Mouse (Mus musculus): ENCODE measurements around the gene Arhgap22.

GRCm38 (mm10) chr14:33202885-33203284 is 10.9 kb upstream of the Arhgap22 start:
- TF ChIP-seq MEF2A (IDR thresholded peaks at IDR 0.05; ENCODE audit: extremely low read depth, insufficient replicate concordance, low read depth, low read length, poor library complexity, severe bottlenecking) (no peak), POLR2A (IDR thresholded peaks at IDR 0.05; ENCODE audit: control insufficient read depth in 1 of 2, insufficient read depth in 1 of 2, low read depth in 1 of 2, low read length in 2 of 2, poor library complexity in 1 of 2) (no peak), RAD21 (IDR thresholded peaks at IDR 0.05; ENCODE audit: low read depth, low read length) (no peak; the same call in 1 of the 2 replicates), POLR2AphosphoS2 (IDR thresholded peaks at IDR 0.05; ENCODE audit: low read length) (no peak), GABPA (IDR thresholded peaks at IDR 0.05; ENCODE audit: low read depth, low read length) (no peak), ZC3H11A (IDR thresholded peaks at IDR 0.05; ENCODE audit: low read depth, low read length) (no peak), CTCF (IDR thresholded peaks at IDR 0.05 in 2 of 3, conservative IDR thresholded peaks at IDR 0.05 in 1 of 3; ENCODE audit: control insufficient read depth in 1 of 3, insufficient read depth in 1 of 3, low read depth in 2 of 3, low read length in 3 of 3, poor library complexity in 1 of 3, severe bottlenecking in 1 of 3) (peak in 1 of 3 experiments; percentile 12; a peak in 1 of 6 replicates), EP300 (IDR thresholded peaks at IDR 0.05; ENCODE audit: low read depth in 1 of 2, low read length in 2 of 2) (peak; percentile 87 to 88), CHD2 (IDR thresholded peaks at IDR 0.05; ENCODE audit: low read length) (no peak)

All from MEL (cell line).